Comparison of ENCODE assay signal across 8 mouse cellular contexts in genomic region chr6:8259667-8260044, GRCm38 (mm10). TPM values are rescaled to one million over a fixed set of nuclear protein-coding genes. Genes with fewer than 3 reads are reported as not detected.
DNase-seq lines count a peak whose midpoint lies in the region; ATAC-seq and TF ChIP-seq lines count a peak whose summit lies in the region.

No protein-coding gene starts in this region.

- no peaks in the 10 kb centered on the region for H3K9me3 ChIP-seq in heart, embryonic 10.5 days
- H3K9me3 ChIP-seq in embryonic facial prominence, embryonic 15.5 days (replicated peaks): no peaks in the 10 kb centered on the region
- H3K9me3 ChIP-seq in limb, embryonic 11.5 days (ENCODE audit: control insufficient read depth, low read length): no peaks in the 10 kb centered on the region
- H3K9me3 ChIP-seq in neural tube, embryonic 15.5 days (replicated peaks): no peaks in the 10 kb centered on the region

- whole genome bisulfite sequencing in heart, embryonic 10.5 days: 1% methylated on average over 8 of the region's 8 CpGs
- WGBS in embryonic facial prominence, embryonic 15.5 days: under 1% methylated on average over 8 of the region's 8 CpGs
- 0% methylated on average over 8 of the region's 8 CpGs for WGBS in limb, embryonic 11.5 days
- 0% methylated on average over 8 of the region's 8 CpGs for WGBS in neural tube, embryonic 15.5 days

- H3ac ChIP-seq in C2C12 (ENCODE audit: control insufficient read depth, insufficient read length, low read depth): peak overlapping the region; percentile 96

- peaks cover 55% of the 10 kb centered on the region for H3K79me2 ChIP-seq in C2C12 (ENCODE audit: control insufficient read depth, insufficient read depth)

- H3K36me3 ChIP-seq in heart, embryonic 10.5 days: peaks cover 6% of the 10 kb centered on the region; the same call in 1 of the 2 replicates
- peaks cover 17% of the 10 kb centered on the region for H3K36me3 ChIP-seq in C2C12 (ENCODE audit: control insufficient read depth, insufficient read depth)
- H3K36me3 ChIP-seq in embryonic facial prominence, embryonic 15.5 days: no peaks in the 10 kb centered on the region
- H3K36me3 ChIP-seq in limb, embryonic 11.5 days (ENCODE audit: control insufficient read depth, insufficient read depth, low read length): no peaks in the 10 kb centered on the region
- H3K36me3 ChIP-seq in neural tube, embryonic 15.5 days: 0 out of 2 replicates have a peak, but pooled peaks cover 3% of the 10 kb centered on the region

- intact Hi-C loops in heart, postnatal 25 days (cut with DNase I): loop anchor here (5.0 kb wide), 1 partner anchor 47 kb away; no protein-coding TSS in a partner anchor

- no peak for ATAC-seq in embryonic facial prominence, embryonic 15.5 days (ENCODE audit: insufficient number of reproducible peaks, low FRiP score, low TSS enrichment, low read depth)
- ATAC-seq in limb, embryonic 11.5 days (ENCODE audit: insufficient number of reproducible peaks, low FRiP score, low TSS enrichment, low read depth): peak; percentile 49
- ATAC-seq in neural tube, embryonic 15.5 days (ENCODE audit: low FRiP score): no peak
- no peak; the same call in 1 of the 2 replicates for ATAC-seq in megakaryocyte progenitor cell, adult 5-6 weeks (replicated peaks; ENCODE audit: poor library complexity)

- peaks cover 26% of the 10 kb centered on the region for H3K79me3 ChIP-seq in C2C12 (ENCODE audit: low read depth)

- TF ChIP-seq CTCF in C2C12 (IDR thresholded peaks at IDR 0.05; ENCODE audit: control insufficient read depth, insufficient read depth, insufficient read length): no peak

- H3K4me3 ChIP-seq in heart, embryonic 10.5 days: peak overlapping the region; percentile 80
- H3K4me3 ChIP-seq in C2C12 (ENCODE audit: insufficient read depth, poor library complexity, severe bottlenecking): peak overlapping the region; percentile 78
- peak overlapping the region; percentile 65 for H3K4me3 ChIP-seq in embryonic facial prominence, embryonic 15.5 days (replicated peaks)
- peak overlapping the region; percentile 67 for H3K4me3 ChIP-seq in limb, embryonic 11.5 days (ENCODE audit: low read depth, low read length)
- peak overlapping the region; percentile 65 for H3K4me3 ChIP-seq in neural tube, embryonic 15.5 days (replicated peaks)

- H3K27me3 ChIP-seq in heart, embryonic 10.5 days (ENCODE audit: insufficient read depth, poor library complexity, severe bottlenecking): no peaks in the 10 kb centered on the region
- no peaks in the 10 kb centered on the region for H3K27me3 ChIP-seq in C2C12 (ENCODE audit: control insufficient read depth, insufficient read depth, insufficient read length)
- no peaks in the 10 kb centered on the region for H3K27me3 ChIP-seq in embryonic facial prominence, embryonic 15.5 days
- no peaks in the 10 kb centered on the region for H3K27me3 ChIP-seq in limb, embryonic 11.5 days (ENCODE audit: control insufficient read depth, insufficient read depth, low read length)
- no peaks in the 10 kb centered on the region for H3K27me3 ChIP-seq in neural tube, embryonic 15.5 days (replicated peaks)

- H3K4me2 ChIP-seq in embryonic facial prominence, embryonic 15.5 days (replicated peaks): peak overlapping the region; percentile 88
- peak overlapping the region; percentile 89 for H3K4me2 ChIP-seq in limb, embryonic 11.5 days (ENCODE audit: low read depth, severe bottlenecking)
- H3K4me2 ChIP-seq in neural tube, embryonic 15.5 days: peak overlapping the region; percentile 86

- peak; percentile 80 for DNase-seq in heart, embryonic 10.5 days (ENCODE audit: low spot score)
- no peak for DNase-seq in heart, postnatal 25 days (ENCODE audit: low spot score)
- DNase-seq in limb, embryonic 11.5 days (ENCODE audit: low spot score): no peak
- no peak for DNase-seq in T-cell, adult 2 months (ENCODE audit: low spot score)

- H3K27ac ChIP-seq in heart, embryonic 10.5 days: peak overlapping the region; percentile 91
- peak overlapping the region; percentile 86; the same call in 1 of the 2 replicates for H3K27ac ChIP-seq in embryonic facial prominence, embryonic 15.5 days (replicated peaks)
- H3K27ac ChIP-seq in limb, embryonic 11.5 days (replicated peaks; ENCODE audit: low read depth, low read length): no peak overlapping the region
- H3K27ac ChIP-seq in neural tube, embryonic 15.5 days (replicated peaks): peak overlapping the region; percentile 88

- peak overlapping the region; percentile 37 for H3K9ac ChIP-seq in embryonic facial prominence, embryonic 15.5 days
- H3K9ac ChIP-seq in limb, embryonic 11.5 days (ENCODE audit: low read length): peak overlapping the region; percentile 56
- H3K9ac ChIP-seq in neural tube, embryonic 15.5 days (replicated peaks): peak overlapping the region; percentile 80

- H3K4me1 ChIP-seq in heart, embryonic 10.5 days: peaks cover 4% of the 10 kb centered on the region; the same call in 1 of the 2 replicates
- peaks cover 13% of the 10 kb centered on the region for H3K4me1 ChIP-seq in embryonic facial prominence, embryonic 15.5 days
- H3K4me1 ChIP-seq in limb, embryonic 11.5 days (ENCODE audit: control insufficient read depth, insufficient read depth, low read length): 0 out of 2 replicates have a peak, but pooled peaks cover 5% of the 10 kb centered on the region
- H3K4me1 ChIP-seq in neural tube, embryonic 15.5 days: peaks cover 20% of the 10 kb centered on the region

TF ChIP-seq in C2C12, 6 proteins besides CTCF, POLR2A, EP300 and RAD21:
- TF ChIP-seq MYOG (IDR thresholded peaks at IDR 0.05; ENCODE audit: control insufficient read depth, extremely low read depth, insufficient read length) (no peak), MYOD1 (IDR thresholded peaks at IDR 0.05; ENCODE audit: control insufficient read depth, insufficient read length, low read depth) (no peak), MAX (IDR thresholded peaks at IDR 0.05) (no peak), FOSL1 (IDR thresholded peaks at IDR 0.05; ENCODE audit: insufficient read depth, low read length, poor library complexity, severe bottlenecking) (no peak), CEBPB (IDR thresholded peaks at IDR 0.05; ENCODE audit: low read depth) (no peak), USF1 (IDR thresholded peaks at IDR 0.05; ENCODE audit: low read depth) (no peak)
TF ChIP-seq in C2C12: peak in this region for 0.

RNA-seq across cellular contexts. Expression of gene Gm45062, which starts 0.4 kb away (rescaled TPM):
- 9.1 and 9.5 TPM in 2 replicates for polyA plus RNA-seq in heart, embryonic 10.5 days (2016; fragmentation: Nextera tagmentation; extraction: Ambion mirVana)
- not detected for total RNA-seq in heart, postnatal 25 days (2021)
- polyA plus RNA-seq in C2C12 (2012; fragmentation: generic; extraction: Trizol): 0.33 TPM
- polyA plus RNA-seq in embryonic facial prominence, embryonic 15.5 days (2015; fragmentation: Nextera tagmentation; extraction: Ambion mirVana): 8.1 and 8.5 TPM in 2 replicates
- polyA plus RNA-seq in limb, embryonic 11.5 days (2014; fragmentation: Nextera tagmentation; extraction: Ambion mirVana): 16.1 and 16.6 TPM in 2 replicates
- 9.4 and 9.6 TPM in 2 replicates for polyA plus RNA-seq in neural tube, embryonic 15.5 days (2015; fragmentation: Nextera tagmentation; extraction: Ambion mirVana)
- total RNA-seq in megakaryocyte progenitor cell, adult 5-6 weeks (2015): 5.8 and 6.4 TPM in 2 replicates
- 4.7 and 6.8 TPM in 2 replicates for total RNA-seq in megakaryocyte progenitor cell, adult 5-6 weeks (2017)

RNA-seq across cellular contexts. Expression of gene Umad1, which starts 0.6 kb away (rescaled TPM):
- polyA plus RNA-seq in heart, embryonic 10.5 days (2016; fragmentation: Nextera tagmentation; extraction: Ambion mirVana): 24.8 and 30.3 TPM in 2 replicates
- total RNA-seq in heart, postnatal 25 days (2021): 10 to 100 TPM in 1 of 2 experiments, 1 to 10 TPM in 1; 9.9 to 12.9 TPM
- polyA plus RNA-seq in C2C12 (2012; fragmentation: generic; extraction: Trizol): 4.5 TPM
- polyA plus RNA-seq in embryonic facial prominence, embryonic 15.5 days (2015; fragmentation: Nextera tagmentation; extraction: Ambion mirVana): 18.2 and 19.0 TPM in 2 replicates
- 16.7 and 18.0 TPM in 2 replicates for polyA plus RNA-seq in limb, embryonic 11.5 days (2014; fragmentation: Nextera tagmentation; extraction: Ambion mirVana)
- 52.2 and 62.2 TPM in 2 replicates for polyA plus RNA-seq in neural tube, embryonic 15.5 days (2015; fragmentation: Nextera tagmentation; extraction: Ambion mirVana)
- total RNA-seq in megakaryocyte progenitor cell, adult 5-6 weeks (2015): 13.4 and 23.6 TPM in 2 replicates
- 8.0 and 11.1 TPM in 2 replicates for total RNA-seq in megakaryocyte progenitor cell, adult 5-6 weeks (2017)

RNA-seq across cellular contexts. Expression of gene Rpa3, which starts 0.7 kb away (rescaled TPM):
- polyA plus RNA-seq in heart, embryonic 10.5 days (2016; fragmentation: Nextera tagmentation; extraction: Ambion mirVana): 142 and 162 TPM in 2 replicates
- 10 to 100 TPM; 21.0 to 23.8 TPM for total RNA-seq in heart, postnatal 25 days (2021)
- 73.6 TPM for polyA plus RNA-seq in C2C12 (2012; fragmentation: generic; extraction: Trizol)
- polyA plus RNA-seq in embryonic facial prominence, embryonic 15.5 days (2015; fragmentation: Nextera tagmentation; extraction: Ambion mirVana): 121 and 123 TPM in 2 replicates
- 203 and 211 TPM in 2 replicates for polyA plus RNA-seq in limb, embryonic 11.5 days (2014; fragmentation: Nextera tagmentation; extraction: Ambion mirVana)
- polyA plus RNA-seq in neural tube, embryonic 15.5 days (2015; fragmentation: Nextera tagmentation; extraction: Ambion mirVana): 49.3 and 70.9 TPM in 2 replicates
- total RNA-seq in megakaryocyte progenitor cell, adult 5-6 weeks (2015): 153 and 160 TPM in 2 replicates
- 127 and 132 TPM in 2 replicates for total RNA-seq in megakaryocyte progenitor cell, adult 5-6 weeks (2017)

RNA-seq across cellular contexts. Expression of gene Mios, which starts 50.6 kb away (rescaled TPM):
- polyA plus RNA-seq in heart, embryonic 10.5 days (2016; fragmentation: Nextera tagmentation; extraction: Ambion mirVana): 22.0 and 23.9 TPM in 2 replicates
- total RNA-seq in heart, postnatal 25 days (2021): 10 to 100 TPM; 17.1 to 18.0 TPM
- polyA plus RNA-seq in C2C12 (2012; fragmentation: generic; extraction: Trizol): 4.0 TPM
- polyA plus RNA-seq in embryonic facial prominence, embryonic 15.5 days (2015; fragmentation: Nextera tagmentation; extraction: Ambion mirVana): 21.4 and 22.9 TPM in 2 replicates
- polyA plus RNA-seq in limb, embryonic 11.5 days (2014; fragmentation: Nextera tagmentation; extraction: Ambion mirVana): 27.9 and 32.2 TPM in 2 replicates
- polyA plus RNA-seq in neural tube, embryonic 15.5 days (2015; fragmentation: Nextera tagmentation; extraction: Ambion mirVana): 22.2 and 24.1 TPM in 2 replicates
- total RNA-seq in megakaryocyte progenitor cell, adult 5-6 weeks (2015): 23.5 and 28.7 TPM in 2 replicates
- total RNA-seq in megakaryocyte progenitor cell, adult 5-6 weeks (2017): 24.3 and 33.6 TPM in 2 replicates
